Mouse (Mus musculus): Measurements from ENCODE around the gene Tsga10ip. TPM values are rescaled to one million over a fixed set of nuclear protein-coding genes. Genes with fewer than 3 reads are reported as not detected.

The Tsga10ip gene
- total and polyA plus RNA-seq, 2 experiments from 2014 or later, result 0.08 to 0.43 TPM

DNA sequence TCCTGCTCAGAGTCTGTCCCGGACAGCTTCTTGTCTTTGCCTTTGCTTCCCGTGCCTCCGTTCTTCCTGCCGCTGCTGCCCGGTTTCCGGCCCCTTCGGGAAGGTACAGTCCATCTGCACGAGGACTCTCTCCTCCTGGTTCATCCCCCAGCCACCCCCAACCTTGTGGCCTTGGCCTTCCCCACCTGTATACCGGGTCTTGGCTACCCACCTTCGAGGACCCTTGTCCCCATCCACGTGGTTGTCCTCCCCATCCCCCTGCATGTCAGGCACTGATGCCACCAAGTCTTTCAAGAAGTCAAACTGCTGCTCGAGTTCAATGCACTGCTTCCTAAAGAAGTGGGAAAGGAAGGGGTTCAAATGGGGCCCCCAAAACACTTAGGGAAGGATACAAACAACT is 21.2 kb upstream of the Tsga10ip start:
- H3K9ac ChIP-seq, result peak overlapping the region; percentile 83
- no peaks in the 10 kb centered on the region for H3K9me3 ChIP-seq (ENCODE audit: low read length)
- DNase-seq (no peak), ATAC-seq (no peak)
- H3K27me3 ChIP-seq (ENCODE audit: insufficient read depth, low read length), result no peaks in the 10 kb centered on the region
- H3K4me1 ChIP-seq (ENCODE audit: insufficient read depth), result peaks cover 8% of the 10 kb centered on the region; the same call in 1 of the 2 replicates
- H3K36me3 ChIP-seq (ENCODE audit: insufficient read depth), result peaks cover 46% of the 10 kb centered on the region
- peak overlapping the region; percentile 67 for H3K4me2 ChIP-seq (ENCODE audit: low read depth)
- WGBS, result 61% methylated on average over 12 of the region's 12 CpGs
- no peak overlapping the region for H3K27ac ChIP-seq (ENCODE audit: low read depth, low read length)
- no peak for TF ChIP-seq CTCF (IDR thresholded peaks at IDR 0.05; ENCODE audit: low read depth)
- peak overlapping the region; percentile 58 for H3K4me3 ChIP-seq (ENCODE audit: low read depth, low read length)

- DNase-seq (no peak), ATAC-seq (no peak)
- H3K4me3 ChIP-seq (ENCODE audit: low read depth, low read length), result peak overlapping the region; percentile 58; the same call in 1 of the 2 replicates
- peaks cover 46% of the 10 kb centered on the region for H3K36me3 ChIP-seq (ENCODE audit: insufficient read depth)
- no peak overlapping the region; the same call in 1 of the 2 replicates for H3K9ac ChIP-seq
- peaks cover 8% of the 10 kb centered on the region; the same call in 1 of the 2 replicates for H3K4me1 ChIP-seq (ENCODE audit: insufficient read depth)
- TF ChIP-seq CTCF (IDR thresholded peaks at IDR 0.05; ENCODE audit: low read depth), result no peak
- no peak overlapping the region for H3K27ac ChIP-seq (ENCODE audit: low read depth, low read length)
- peak overlapping the region; percentile 67 for H3K4me2 ChIP-seq (ENCODE audit: low read depth)
- no peaks in the 10 kb centered on the region for H3K27me3 ChIP-seq (ENCODE audit: insufficient read depth, low read length)
- 79% methylated on average over 9 of the region's 9 CpGs for WGBS
- H3K9me3 ChIP-seq (ENCODE audit: low read length), result no peaks in the 10 kb centered on the region
Measured at GRCm38 (mm10) chr19:5422895-5423443, 20.6 kb upstream of the Tsga10ip start.

DNA sequence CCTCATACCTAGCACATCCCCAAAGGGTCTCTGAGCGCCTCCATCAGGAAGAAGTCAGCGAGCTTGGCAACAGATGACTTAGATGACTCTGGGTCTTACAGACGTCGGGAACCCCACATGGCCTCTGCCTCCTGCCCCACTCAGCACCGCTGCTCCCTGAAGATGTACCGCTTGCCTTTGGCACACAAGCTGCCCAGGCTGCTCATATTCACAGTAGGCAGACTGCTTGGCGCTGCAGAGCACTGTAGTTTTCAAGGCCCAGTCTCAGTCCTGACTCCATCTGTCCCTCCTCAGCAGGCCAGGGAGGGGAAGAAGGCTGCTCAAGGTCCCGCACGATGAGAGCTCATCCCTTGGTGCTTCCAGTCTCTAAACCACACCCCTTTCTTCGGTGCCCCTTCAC is 19.9 kb upstream of the Tsga10ip start:
- no peaks in the 10 kb centered on the region for H3K9me3 ChIP-seq (ENCODE audit: low read length)
- H3K9ac ChIP-seq, result no peak overlapping the region
- WGBS, result 80% methylated on average over 10 of the region's 10 CpGs
- ATAC-seq (no peak), DNase-seq (no peak)
- H3K4me2 ChIP-seq (ENCODE audit: low read depth), result no peak overlapping the region
- H3K4me1 ChIP-seq (ENCODE audit: insufficient read depth), result peaks cover 8% of the 10 kb centered on the region; the same call in 1 of the 2 replicates
- TF ChIP-seq CTCF (IDR thresholded peaks at IDR 0.05; ENCODE audit: low read depth), result no peak
- H3K27ac ChIP-seq (ENCODE audit: low read depth, low read length), result no peak overlapping the region
- peaks cover 45% of the 10 kb centered on the region for H3K36me3 ChIP-seq (ENCODE audit: insufficient read depth)
- no peaks in the 10 kb centered on the region for H3K27me3 ChIP-seq (ENCODE audit: insufficient read depth, low read length)
- H3K4me3 ChIP-seq (ENCODE audit: low read depth, low read length), result no peak overlapping the region

- no peak for DNase-seq
- H3K27me3 ChIP-seq (ENCODE audit: insufficient read depth, low read length), result no peaks in the 10 kb centered on the region
- WGBS, result 81% methylated on average over 5 of the region's 5 CpGs
- no peak overlapping the region for H3K27ac ChIP-seq (ENCODE audit: low read depth, low read length)
- TF ChIP-seq CTCF (IDR thresholded peaks at IDR 0.05; ENCODE audit: low read depth), result no peak
- H3K9me3 ChIP-seq (ENCODE audit: low read length), result no peaks in the 10 kb centered on the region
- H3K36me3 ChIP-seq (ENCODE audit: insufficient read depth), result peaks cover 40% of the 10 kb centered on the region
- peaks cover 8% of the 10 kb centered on the region; the same call in 1 of the 2 replicates for H3K4me1 ChIP-seq (ENCODE audit: insufficient read depth)
- H3K4me3 ChIP-seq (ENCODE audit: low read depth, low read length), result no peak overlapping the region
- ATAC-seq, result no peak
- H3K9ac ChIP-seq, result no peak overlapping the region
- no peak overlapping the region for H3K4me2 ChIP-seq (ENCODE audit: low read depth)
Measured at GRCm38 (mm10) chr19:5421784-5422183, 19.5 kb upstream of the Tsga10ip start.

DNA sequence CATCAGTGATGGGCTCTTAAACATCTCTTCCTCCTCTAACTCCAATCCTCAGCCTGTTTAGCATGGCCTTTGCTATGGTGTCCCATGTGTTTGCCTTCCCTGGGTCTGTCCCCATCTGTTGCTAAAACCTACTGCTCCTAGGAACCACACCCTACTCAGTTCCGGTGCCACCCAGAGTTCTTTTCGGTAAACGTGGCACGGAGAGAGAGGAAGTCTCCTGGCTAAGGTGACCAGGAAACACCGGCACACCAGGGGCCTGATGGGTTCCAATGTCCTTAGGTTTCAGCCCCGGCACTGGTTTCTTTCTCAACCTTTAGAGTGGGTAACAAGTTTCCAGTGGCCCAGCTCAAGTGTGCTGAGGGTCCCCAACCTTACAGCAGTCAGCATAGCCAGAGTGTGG is 18.3 kb upstream of the Tsga10ip start:
- 97% methylated on average over 6 of the region's 6 CpGs for WGBS
- Histone ChIP-seq H3K4me2 (ENCODE audit: low read depth) (no peak overlapping the region), H3K36me3 (ENCODE audit: insufficient read depth) (peaks cover 33% of the 10 kb centered on the region), H3K4me3 (ENCODE audit: low read depth, low read length) (no peak overlapping the region), H3K4me1 (ENCODE audit: insufficient read depth) (peaks cover 8% of the 10 kb centered on the region; the same call in 1 of the 2 replicates), H3K9me3 (ENCODE audit: low read length) (no peaks in the 10 kb centered on the region), H3K27ac (ENCODE audit: low read depth, low read length) (no peak overlapping the region), H3K27me3 (ENCODE audit: insufficient read depth, low read length) (no peaks in the 10 kb centered on the region), H3K9ac (no peak overlapping the region)
- DNase-seq (no peak), ATAC-seq (no peak)
- TF ChIP-seq CTCF (IDR thresholded peaks at IDR 0.05; ENCODE audit: low read depth), result no peak

DNA sequence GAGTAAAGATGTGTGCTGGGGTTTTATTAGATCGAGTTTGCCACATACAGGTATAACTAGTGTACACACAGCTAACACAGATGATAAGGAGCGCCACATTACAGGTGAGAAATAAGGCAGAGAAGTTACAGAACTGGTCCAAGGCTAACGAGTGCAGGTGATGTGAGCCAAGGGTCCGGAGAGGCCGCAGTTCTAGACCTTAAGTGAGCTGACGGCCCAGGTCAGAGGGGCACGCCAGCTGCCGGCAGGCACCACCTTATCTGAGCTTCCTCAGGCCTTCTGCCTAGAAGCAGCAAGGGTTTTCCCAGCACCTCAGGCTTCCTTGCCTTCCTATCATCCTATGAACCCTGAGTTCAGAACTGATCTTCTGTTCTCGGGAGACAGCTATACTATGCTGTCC is 17.3 kb upstream of the Tsga10ip start:
- no peak overlapping the region for H3K9ac ChIP-seq
- no peak overlapping the region for H3K27ac ChIP-seq (ENCODE audit: low read depth, low read length)
- peaks cover 8% of the 10 kb centered on the region; the same call in 1 of the 2 replicates for H3K4me1 ChIP-seq (ENCODE audit: insufficient read depth)
- DNase-seq, result no peak
- no peak for TF ChIP-seq CTCF (IDR thresholded peaks at IDR 0.05; ENCODE audit: low read depth)
- peaks cover 33% of the 10 kb centered on the region for H3K36me3 ChIP-seq (ENCODE audit: insufficient read depth)
- no peak overlapping the region for H3K4me3 ChIP-seq (ENCODE audit: low read depth, low read length)
- no peak overlapping the region for H3K4me2 ChIP-seq (ENCODE audit: low read depth)
- no peak for ATAC-seq
- 94% methylated on average over 9 of the region's 9 CpGs for WGBS
- H3K27me3 ChIP-seq (ENCODE audit: insufficient read depth, low read length), result no peaks in the 10 kb centered on the region
- no peaks in the 10 kb centered on the region for H3K9me3 ChIP-seq (ENCODE audit: low read length)

DNA sequence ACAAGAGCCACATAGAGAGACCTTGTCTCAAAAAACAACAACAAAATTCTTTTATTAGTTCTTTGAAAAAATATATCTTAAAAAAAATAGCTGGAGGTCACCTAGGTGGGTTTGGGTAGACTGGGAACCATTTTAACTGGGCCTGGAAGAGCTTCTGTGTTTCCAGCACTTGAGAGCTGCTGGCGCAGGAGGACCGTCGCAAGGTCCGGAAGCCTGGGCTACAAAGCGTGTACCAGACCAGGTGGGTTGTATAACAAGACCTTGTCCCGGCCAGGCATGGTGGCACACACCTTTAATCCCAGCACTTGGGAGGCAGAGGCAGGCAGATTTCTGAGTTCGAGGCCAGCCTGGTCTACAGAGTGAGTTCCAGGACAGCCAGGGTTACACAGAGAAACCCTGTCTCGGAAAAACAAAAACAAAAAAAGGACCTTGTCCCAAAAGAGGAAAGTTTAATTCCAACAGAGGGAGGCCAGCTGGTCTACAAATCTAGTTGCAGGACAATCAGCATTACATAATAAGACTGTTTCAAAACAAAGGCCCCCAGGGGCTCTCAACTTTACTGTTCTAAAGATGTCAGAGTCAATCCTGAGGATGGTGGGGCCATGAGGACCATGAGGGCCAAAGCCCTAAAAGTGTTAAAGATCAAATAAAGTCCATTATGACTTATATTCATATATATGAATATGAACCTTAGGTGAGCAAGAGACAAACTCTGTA is 16.6 kb upstream of the Tsga10ip start:
- 97% methylated on average over 8 of the region's 8 CpGs for WGBS
- H3K4me3 ChIP-seq (ENCODE audit: low read depth, low read length), result no peak overlapping the region
- DNase-seq (no peak), ATAC-seq (no peak)
- no peaks in the 10 kb centered on the region for H3K27me3 ChIP-seq (ENCODE audit: insufficient read depth, low read length)
- no peak overlapping the region for H3K27ac ChIP-seq (ENCODE audit: low read depth, low read length)
- H3K4me2 ChIP-seq (ENCODE audit: low read depth), result no peak overlapping the region
- no peaks in the 10 kb centered on the region for H3K9me3 ChIP-seq (ENCODE audit: low read length)
- H3K36me3 ChIP-seq (ENCODE audit: insufficient read depth), result peaks cover 33% of the 10 kb centered on the region
- peaks cover 8% of the 10 kb centered on the region; the same call in 1 of the 2 replicates for H3K4me1 ChIP-seq (ENCODE audit: insufficient read depth)
- TF ChIP-seq CTCF (IDR thresholded peaks at IDR 0.05; ENCODE audit: low read depth), result no peak
- H3K9ac ChIP-seq, result no peak overlapping the region
